Mouse (Mus musculus): ENCODE measurements around the gene Pias1.

Gene Pias1

GRCm38 (mm10) chr9:62857216-62857615 lies 130.5 kb downstream of the Pias1 start:
- no peak for DNase-seq (ENCODE audit: low spot score)

DNA sequence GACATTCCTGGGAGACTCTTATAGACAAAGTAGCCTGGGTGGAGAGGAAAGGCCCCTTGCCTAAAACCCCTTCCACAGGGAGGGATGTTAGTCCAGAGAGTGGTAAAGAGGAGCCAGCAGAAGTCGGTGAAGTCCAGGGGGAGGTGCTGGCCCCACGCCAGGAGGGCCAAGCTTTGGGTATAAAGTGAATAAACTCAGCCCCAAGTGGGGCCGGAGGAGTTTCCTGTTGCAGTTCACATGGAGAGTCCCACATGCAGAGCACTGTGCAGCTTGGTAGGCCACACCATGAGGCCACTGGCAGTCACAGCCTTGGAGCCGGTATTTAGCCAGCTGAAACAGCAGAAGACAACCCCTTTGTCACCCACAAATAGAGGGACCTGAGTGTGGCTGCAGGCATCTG lies 133.2 kb downstream of the Pias1 start:
- DNase-seq (ENCODE audit: low spot score) = no peak

DNA sequence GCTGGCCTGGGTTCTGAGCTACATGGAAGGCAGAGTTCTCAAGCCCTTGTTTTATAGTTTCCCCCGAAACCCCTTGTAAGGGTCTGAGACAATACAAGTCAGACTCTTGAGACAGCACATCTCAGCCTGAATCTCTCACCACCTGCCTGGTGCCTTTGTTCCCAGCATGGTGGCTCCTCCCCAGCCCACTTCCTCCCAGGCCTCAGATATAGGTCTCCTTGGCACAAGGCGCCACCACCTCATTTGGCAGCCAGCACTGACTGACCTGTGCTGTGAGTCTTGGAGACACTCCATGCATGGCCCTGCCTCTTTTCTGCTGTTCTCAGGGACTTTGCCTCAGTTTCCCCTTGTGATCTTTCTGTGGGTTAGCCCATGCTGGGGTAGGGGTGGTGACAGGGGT lies 136.2 kb downstream of the Pias1 start:
- no peak for DNase-seq (ENCODE audit: low spot score)

DNA sequence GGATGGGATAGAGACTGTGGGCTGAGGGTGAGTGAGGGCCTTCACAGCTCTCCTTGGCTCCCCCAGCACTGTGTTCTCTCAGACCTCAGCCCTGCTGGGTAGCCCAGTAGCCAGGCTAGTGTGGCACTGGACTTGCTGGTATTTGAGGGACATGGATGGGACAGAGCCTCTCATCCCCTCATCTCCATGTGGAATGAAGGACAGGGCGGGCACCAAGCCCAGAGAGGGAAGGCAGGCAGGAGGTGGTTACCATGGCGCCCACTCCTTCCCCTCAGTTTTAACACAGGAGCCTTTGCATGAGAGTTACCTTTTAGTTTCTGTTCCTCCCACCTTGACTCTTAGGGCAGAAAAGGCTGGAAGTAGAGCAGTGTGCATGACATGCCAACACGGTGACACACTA lies 139.1 kb downstream of the Pias1 start:
- no peak for DNase-seq (ENCODE audit: low spot score)

DNA sequence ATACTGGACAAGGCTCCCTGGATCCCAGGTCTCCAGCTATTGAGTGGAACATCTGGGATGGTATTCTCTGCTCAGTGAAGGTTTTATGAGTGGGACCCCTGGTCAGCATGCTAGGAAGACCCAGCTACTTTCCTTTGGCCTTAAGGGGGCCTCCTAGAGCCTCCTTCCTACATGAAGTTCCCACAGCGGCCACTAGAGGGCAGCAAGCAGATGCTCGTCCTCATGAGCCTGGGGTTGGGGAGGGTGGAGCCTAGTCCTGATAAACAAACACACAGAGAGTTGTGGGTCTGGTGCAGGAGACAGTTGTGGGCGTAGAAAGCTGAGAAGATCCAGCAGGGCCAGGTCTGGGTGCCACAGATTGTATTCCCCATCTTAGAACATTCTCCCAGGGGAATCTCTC lies 140.0 kb downstream of the Pias1 start:
- peak; percentile 78 for DNase-seq (ENCODE audit: low spot score)

DNA sequence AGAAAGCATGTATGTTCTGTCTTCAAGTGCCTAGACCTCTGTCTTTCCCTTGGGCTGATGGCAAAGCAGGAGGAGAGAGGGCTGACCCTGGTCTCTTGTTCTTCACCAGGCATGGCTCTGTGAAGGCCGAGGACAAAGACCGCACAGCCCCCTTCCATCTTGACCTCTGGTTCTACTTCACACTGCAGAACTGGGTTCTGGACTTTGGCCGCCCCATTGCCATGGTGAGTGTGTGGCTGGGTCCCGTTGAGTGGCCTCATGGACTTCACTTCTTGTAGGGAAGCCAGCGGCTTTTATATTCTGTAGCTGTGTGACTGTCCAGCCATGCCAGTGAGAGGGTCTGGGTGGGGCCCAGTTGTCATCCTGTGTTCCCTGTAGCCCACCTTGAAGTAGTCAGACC lies 143.3 kb downstream of the Pias1 start:
- DNase-seq (ENCODE audit: low spot score) = no peak

DNA sequence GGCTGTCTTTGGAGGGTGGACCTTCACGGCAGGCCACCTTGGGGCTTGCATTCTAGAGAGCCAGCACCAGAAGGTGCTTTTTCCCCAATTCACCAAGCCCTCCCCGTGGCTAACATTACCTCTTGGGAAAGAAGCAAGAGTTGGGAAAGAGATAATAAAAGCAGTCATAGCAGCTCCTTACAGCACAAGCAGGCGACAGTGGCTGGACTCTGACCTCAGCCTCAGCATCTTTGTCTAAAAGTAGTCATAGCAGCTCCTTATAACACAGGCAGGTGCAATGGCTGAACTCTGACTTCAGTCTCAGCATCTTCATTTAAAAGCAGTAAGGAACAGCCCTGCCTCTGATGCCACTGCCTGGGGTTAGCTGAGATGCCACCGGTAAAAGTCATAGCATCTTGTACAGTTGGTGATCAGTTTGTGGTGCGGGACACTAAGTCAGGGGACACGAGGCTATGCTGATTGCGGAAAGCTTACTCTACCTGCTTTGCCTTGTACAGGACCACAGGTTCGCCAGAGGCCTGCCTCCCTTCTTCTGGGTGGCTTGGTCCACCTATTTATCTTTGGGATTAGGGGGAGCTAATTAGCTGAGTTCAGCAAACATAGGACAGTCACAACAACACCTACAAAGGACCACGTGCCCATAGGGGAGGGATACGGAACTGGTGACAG lies 144.2 kb downstream of the Pias1 start:
- no peak for DNase-seq (ENCODE audit: low spot score)

GRCm38 (mm10) chr9:62839172-62839770 lies 148.5 kb downstream of the Pias1 start:
- DNase-seq (ENCODE audit: low spot score) = no peak

DNA sequence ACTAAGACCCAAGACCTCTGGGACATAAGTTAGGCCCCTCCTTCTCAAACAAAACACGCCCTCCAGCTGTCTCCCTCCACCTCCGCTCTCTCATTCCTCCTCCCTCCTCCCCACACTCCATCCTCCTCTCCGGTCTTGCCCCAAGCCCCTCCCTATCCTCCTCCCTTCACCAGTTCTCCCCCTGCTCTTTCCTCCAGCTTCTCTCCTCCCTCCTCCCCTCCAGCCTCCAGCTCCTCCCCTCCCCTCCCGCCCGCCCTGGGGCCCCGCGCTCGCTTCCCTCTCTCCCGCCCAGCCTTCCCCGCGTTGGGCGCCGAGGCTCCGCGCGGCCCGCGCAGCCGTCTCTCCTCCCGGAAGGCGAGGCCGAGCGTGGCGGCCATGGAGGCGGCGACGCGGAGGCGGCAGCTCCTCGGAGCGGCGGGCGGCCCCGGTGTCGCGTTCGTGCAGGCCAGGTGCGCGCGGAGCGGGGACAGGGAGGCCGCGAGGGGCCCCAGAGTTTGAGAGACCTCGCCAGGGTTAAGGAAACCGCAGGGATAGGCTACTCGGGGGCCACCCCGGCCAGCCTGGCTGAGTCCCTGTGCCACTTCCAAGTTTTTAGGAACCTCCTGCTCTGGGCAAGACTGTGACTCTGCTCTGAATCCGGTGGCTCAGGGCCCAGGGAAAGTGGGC lies 149.1 kb downstream of the Pias1 start, which contains the start of gene Cln6:
Gene Cln6 (plus strand): TSS at position 280 of the 666 bp plus-strand sequence.
- DNase-seq (ENCODE audit: low spot score) = peak; percentile 61

DNA sequence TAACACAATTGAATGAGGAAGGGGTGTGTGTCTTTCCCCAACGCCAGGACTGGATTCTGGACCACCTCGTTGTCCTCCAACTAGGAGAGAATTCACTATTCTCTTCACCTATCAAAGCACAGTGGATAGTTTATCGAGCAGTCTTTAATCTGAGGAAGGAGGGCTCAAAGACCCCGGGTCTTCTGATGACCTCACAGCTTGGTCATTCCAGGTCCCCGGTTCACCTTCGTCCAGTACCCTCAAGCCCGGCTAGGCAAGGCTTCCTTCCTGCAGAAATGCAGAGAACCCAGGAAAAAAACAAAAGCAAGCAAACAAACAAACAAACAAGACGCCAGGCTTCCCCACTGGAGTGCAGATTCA lies 149.6 kb downstream of the Pias1 start:
- no peak for DNase-seq (ENCODE audit: low spot score)

- no peak for DNase-seq (ENCODE audit: low spot score)
Measured at GRCm38 (mm10) chr9:62837611-62838010, 150.1 kb downstream of the Pias1 start.

- DNase-seq (ENCODE audit: low spot score) = no peak
Measured at GRCm38 (mm10) chr9:62835705-62836446, 151.8 kb downstream of the Pias1 start.

GRCm38 (mm10) chr9:62834906-62835305 lies 152.8 kb downstream of the Pias1 start:
- no peak for DNase-seq (ENCODE audit: low spot score)

GRCm38 (mm10) chr9:62829877-62830276 lies 157.8 kb downstream of the Pias1 start:
- no peak for DNase-seq (ENCODE audit: low spot score)

DNA sequence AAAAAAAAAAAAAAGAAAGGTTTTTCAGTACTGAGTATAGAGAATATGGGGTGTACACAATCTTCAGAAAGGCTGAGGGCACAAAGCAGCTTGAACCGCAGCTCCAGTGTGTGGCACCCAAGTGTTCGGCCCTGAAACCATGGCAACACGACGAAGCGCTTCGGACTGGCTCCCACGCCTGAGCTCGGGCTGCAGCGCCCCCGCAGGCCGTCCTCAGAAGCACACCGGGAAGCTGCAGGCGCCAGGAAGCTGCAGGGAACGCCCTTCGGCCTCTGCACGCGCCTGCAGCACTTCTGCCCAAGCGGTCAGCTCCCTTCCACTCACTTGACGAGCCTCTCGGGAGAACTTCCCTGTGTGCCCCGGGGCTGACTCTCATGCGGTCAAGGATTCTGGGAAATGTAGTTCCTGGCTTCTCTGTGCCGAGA lies 159.1 kb downstream of the Pias1 start:
- peak; percentile 89 for DNase-seq (ENCODE audit: low spot score)

Measured in spleen, adult 12 weeks (tissue).